Mouse (Mus musculus): Measurements from ENCODE around the gene Efcab3.
"Not testable (repeated sequence)": the region's sequence is repeated elsewhere in the genome, so short reads cannot be mapped to it uniquely, and the experiment has no call there.

Efcab3 gene
- long read RNA-seq, experiment 1 = 0 reads
- long read RNA-seq, experiment 2 = 0 reads

DNA sequence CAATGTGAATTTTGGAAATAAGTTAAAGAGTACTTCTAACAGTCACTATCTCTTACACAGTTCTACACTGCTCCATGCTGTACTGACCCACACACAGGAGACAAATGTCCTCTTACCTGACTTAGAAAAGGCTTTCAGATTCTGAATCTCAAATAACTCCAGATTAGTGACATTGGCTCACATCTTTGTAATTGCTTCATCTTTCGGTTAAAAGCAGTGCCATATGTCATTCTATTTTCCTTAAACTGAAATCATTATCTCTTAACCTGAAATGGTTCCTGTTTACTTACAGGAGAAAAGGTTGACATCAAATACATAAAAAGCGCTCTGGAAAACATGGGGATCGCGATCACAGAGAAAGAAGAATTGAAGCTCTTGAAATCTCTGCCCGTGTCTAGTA lies at the start of gene Efcab3:
Efcab3 (plus strand) TSS at position 301 of the 400 bp plus-strand sequence.
- intact Hi-C loops (cut with DNase I) = no loop called here

DNA sequence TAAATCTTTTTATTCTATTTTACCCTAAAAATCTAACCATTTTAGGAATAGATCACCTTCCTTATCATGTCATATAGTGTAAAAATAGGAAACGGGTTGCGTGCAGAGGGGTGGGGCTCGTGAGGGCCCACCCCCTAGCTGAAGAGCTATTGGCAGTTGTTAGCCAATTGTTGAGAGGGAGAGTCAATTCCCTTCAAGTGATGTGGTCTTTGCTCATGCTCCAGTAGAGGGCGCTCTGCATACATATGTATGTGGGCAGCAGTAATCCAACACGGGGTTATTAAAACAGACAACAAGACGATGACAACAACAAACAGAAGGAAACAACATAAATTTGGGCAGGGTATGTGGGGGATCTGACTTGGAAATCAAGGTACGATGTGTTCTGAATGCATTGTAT lies 42.3 kb upstream of the Efcab3 start:
- intact Hi-C loops (cut with DNase I) = no loop called here

DNA sequence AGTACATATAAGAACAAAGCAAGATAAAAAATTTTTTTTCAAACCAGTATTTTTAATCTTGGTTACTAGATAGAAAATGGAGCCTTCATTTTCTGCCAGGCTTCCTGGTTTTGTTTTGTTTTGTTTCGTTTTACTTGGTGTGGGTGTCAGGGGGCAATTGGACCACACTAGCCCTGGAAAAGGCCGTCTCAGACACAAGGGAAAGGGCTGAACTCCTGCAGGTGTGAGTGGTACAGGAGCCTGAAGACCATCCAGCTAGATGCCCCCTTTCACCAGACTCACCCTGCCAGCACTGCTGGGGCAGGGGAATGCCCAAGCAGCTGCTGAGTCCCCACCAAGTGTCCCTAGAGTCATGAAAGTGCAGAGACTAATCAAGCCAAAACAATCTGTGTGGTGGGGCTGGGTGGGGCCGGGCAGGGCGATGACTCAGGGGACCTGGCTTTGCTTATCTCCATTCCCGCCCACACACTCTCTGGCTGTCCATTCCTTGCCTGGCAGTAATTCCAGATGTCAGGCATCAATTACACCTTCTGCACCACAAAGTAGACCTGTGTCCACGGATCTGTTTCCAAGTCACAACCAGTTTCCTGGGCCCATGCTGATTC lies 34.5 kb upstream of the Efcab3 start:
- intact Hi-C loops (cut with DNase I) = no loop called here

DNA sequence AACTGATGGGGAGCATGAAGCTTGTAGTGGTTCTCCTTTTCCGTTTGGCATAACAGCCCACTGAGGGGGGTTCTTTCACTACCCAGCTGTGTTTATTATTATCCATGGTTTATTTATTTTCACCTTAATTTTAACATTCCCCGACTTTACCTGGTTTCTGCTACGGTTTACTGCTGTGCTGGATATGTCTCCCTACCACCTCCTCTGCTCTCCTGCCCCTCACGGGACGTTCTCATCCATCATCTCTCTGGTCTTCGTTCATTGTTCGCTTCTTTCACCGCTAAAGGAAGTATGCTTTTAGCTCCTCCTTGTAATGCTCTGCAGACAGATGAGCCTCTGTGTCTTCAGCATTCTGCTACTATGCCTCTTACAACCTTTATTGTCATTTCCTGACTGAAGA lies 33.9 kb upstream of the Efcab3 start:
- intact Hi-C loops (cut with DNase I) = no loop called here

DNA sequence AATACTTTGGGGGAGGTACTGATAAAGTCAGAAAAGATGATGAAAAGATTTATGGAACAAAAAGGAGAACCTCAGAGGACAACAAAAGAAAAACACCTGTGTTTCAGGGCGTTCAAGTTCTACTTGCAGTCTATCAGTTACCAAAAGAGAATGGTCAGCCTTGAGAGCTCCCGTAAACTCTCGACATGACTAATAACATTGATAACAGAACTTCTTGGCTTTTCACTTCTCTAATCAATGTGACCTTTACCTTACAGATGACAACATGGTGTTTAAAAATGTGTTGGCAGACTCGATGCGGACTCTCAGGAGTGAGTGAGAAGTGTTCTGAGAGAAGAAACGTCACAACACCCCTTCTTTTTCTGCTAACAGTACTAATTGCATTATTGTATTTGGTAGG lies 33.2 kb upstream of the Efcab3 start:
- intact Hi-C loops (cut with DNase I) = no loop called here

DNA sequence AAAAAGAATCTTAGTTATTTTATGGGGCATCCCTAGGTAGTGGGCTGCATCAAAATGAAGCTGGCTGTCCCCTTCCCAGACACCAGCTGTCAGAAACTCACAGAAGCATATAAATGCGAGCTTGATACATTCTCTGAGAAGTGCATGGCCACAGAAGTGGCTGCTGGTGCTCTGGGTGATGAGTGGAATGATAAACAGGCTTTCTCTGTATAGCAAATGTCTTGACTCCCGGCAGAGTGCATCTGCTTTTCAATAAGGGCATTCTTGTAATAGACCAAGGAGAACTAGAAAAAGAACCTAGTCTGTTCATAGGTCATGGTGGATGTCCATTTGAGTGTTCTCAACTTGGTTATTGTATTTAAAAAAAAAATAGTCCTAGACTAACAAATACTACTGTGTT lies 32.3 kb upstream of the Efcab3 start:
- intact Hi-C loops (cut with DNase I) = no loop called here

DNA sequence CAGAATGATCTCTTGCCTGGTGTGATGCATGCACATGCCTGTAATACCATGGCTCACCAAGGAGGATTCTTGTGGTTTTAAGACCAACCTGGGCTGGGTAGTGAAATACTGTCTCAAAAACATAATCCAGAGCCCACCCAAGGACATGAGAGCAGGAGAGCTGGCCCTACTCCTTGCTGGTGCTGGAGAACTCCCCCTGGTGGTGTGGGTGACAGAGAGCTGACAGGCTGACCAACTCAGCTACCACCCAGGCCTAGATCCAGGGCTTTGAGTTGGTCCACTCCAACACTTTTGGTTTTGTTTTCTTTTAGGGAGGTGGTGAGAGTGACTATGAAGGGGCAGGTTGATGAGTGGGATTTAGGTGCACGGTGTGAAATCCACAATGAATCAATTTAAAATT lies 28.3 kb upstream of the Efcab3 start:
- intact Hi-C loops (cut with DNase I) = no loop called here

DNA sequence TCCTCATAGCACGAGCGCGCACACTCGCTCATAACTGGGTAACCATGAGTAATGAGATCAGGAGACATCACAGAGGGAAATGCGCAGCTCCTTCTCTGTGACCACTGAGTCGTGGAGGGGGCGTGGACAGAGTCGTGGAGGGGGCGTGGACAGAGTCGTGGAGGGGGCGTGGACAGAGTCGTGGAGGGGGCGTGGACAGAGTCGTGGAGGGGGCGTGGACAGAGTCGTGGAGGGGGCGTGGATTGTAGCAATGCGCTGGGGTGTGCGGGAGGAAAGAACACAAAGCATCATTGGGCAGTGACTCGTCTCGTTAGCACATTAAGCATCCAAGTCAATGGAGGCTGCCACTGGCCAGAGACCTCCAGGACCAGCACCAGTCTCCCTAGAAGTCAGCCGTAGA lies 49.1 kb downstream of the Efcab3 start:
- intact Hi-C loops (cut with DNase I) = not testable (repeated sequence)

DNA sequence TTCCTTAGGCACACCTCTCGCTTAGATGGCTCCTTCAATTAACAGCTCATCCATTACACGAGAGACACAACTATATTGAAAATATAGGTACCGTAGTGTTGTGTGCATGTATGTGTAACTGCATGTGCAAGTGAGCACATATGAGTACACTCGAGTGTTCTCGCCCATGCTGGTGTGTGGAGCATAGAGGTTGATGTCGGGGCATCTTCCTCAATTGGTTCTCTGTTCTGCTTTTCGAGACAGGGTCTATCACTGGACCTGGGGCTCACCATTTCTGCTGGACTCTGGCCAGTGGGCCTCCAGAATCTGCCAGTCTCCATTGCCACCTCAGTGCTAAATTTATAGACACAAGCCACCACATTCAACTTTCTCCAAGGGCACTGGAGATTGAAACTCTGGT lies 54.4 kb downstream of the Efcab3 start:
- intact Hi-C loops (cut with DNase I) = no loop called here

DNA sequence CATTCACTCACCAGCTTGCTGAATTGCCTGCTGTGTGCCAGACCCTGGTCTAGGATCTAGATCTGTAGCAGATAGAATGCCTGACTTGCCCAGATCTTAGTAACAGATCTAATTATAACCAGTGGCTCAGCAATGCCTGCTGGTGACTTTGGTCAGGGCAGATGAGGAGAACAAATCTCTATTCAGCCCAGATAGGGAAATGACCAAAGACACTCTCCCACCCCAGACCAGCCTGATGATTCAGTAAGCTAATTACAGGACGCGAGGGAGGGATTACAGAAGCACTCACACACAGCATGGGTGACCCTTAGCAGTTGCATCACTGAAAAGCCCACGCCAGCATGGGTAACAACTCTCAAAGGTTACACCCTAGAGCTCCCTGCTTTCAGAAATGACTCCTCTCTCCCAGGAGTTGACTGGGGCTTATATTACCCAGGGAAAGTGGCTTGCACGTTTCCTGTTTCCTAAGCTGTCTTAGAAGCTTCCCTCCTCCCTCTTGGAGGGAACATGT lies 57.2 kb downstream of the Efcab3 start:
- intact Hi-C loops (cut with DNase I) = loop anchor here (10.0 kb wide), 1 partner anchor 114 kb away; no protein-coding TSS in a partner anchor

DNA sequence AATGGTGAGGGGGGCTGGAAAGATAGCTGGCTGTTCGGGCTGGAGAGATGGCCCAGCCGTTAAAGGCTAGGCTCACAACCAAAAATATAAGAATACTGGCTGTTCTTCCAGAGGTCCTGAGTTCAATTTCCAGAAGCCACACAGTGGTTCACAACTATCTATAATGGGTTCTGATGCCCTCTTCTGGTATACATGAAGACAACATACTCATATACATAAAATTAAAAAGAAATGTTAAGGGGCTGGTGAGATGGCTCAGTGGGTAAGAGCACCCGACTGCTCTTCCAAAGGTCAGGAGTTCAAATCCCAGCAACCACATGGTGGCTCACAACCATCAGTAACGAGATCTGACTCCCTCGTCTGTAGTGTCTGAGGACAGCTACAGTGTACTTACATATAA lies 58.4 kb downstream of the Efcab3 start:
- intact Hi-C loops (cut with DNase I) = loop anchor here (10.0 kb wide), 1 partner anchor 113 kb away; no protein-coding TSS in a partner anchor

DNA sequence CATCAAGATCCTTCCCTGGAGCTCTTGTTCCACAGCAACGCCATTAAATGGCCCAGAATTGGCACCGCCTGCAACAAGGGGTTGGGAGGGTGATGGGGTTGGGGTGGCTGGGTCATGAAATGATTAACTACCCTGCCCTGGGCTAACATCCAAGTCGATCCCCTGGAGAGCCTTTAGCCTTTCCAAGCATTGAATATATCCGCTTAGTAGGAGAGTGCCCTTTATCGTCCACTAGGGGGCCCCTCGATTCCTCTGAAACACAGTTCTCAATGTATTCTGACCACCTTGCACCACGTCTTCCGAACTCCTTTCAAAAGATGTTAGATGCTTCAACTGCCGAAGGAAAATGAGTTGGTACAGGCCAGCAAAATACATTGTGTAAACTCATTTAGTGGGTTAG lies 60.6 kb downstream of the Efcab3 start:
- intact Hi-C loops (cut with DNase I) = loop anchor here (10.0 kb wide), 1 partner anchor 111 kb away; no protein-coding TSS in a partner anchor

DNA sequence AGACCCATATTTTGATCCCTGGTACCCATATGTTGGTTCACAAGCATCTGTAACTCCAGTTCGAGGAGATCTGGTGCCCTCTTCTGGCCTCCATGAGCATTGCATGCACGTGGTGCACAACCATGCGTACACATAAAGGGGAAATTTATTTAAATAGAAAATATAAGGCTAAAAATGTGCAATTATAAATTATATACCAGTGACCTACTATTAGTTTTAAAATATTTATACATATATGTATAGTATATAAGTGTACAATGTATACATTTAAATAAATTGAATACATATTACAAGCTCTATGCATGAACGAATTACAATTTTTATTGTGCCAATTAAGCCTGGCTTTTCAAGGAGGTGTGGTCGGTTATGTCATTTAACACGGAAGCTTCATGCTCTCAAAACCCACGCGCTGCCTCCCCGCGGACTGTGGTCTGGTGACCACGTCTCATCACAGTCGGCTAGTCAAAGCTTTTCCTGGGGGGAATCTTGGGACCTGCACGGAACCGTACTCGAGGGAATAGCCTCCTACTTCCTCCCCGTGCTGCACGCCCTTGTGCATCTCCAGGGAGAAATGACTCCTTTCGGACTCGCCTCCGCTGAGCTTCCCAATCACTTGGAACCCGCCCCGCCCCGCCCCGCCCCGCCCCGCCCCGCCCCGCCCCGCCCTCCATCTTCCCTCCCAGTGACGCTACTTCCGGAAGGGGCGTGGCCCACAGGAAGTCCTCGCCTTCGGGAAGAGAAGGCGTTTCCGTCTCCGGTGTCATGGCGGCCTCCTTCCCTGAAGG lies 62.5 kb downstream of the Efcab3 start, which contains the start of gene Mettl2:
Mettl2 (plus strand) TSS at position 691 of the 785 bp plus-strand sequence.
- intact Hi-C loops (cut with DNase I) = loop anchor here (5.0 to 10.0 kb wide), 2 partner anchors 56 to 109 kb away; no protein-coding TSS in a partner anchor

DNA sequence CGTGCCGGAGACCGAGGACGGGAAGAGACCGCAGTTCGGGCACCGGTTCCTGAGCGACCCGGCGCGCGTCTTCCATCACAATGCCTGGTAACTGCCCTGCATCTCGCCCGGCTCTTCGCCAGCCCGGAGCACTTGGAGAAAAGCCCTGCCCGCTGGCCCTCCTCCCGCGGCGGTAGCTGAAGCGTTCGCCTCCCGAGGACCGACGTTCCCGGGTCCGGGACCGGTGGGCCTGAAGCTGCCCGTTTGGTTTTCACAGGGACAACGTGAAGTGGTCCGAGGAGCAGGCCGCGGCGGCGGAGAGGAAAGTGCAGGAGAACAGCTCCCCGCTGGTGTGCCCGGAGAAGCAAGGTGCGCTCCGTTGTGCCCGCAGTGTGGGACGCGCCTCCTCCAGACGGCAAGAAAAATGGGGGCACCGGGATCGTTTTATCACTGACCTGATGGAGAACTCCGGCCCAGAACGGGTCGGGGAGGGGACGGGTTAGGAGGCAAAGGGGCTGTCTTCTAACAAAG lies 63.2 kb downstream of the Efcab3 start:
- intact Hi-C loops (cut with DNase I) = loop anchor here (5.0 to 10.0 kb wide), 2 partner anchors 56 to 108 kb away; no protein-coding TSS in a partner anchor

DNA sequence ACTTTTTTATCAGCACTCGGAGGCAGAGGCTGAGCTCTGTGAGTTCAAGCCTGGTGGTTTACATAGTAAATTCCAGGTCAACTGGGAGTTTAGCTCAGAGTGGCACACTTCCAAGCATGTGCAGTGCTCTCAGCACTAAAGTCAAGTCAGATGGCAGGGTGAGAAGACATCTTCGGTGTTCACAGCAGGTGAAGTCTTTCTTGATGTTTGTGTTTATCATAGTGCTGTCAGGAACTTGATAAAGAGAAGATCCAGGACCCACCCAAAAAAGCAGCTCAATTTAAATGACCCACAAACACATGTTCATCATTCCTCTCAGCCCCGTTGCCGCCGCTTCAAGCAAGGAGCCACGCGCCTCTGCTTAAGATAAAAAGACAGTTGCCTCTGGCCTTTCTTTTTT lies 72.3 kb downstream of the Efcab3 start:
- intact Hi-C loops (cut with DNase I) = no loop called here

DNA sequence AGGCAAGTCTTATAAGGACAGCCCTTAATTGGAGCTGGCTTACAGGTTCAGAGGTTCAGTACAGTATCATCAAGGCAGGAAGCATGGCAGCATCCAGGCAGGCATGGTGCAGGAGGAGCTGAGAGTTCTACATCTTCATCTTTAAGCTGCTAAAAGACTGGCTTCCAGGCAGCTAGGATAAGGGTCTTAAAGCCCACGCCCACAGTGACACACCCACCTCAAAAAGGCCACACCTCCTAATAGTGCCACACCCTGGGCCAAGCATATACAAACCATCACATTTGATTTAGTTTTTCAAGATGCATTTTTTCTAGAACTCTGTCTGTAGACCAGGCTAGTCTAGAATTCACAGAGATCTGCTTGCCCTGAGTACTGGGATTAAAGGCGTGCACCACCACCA lies 73.9 kb downstream of the Efcab3 start:
- intact Hi-C loops (cut with DNase I) = not testable (repeated sequence)

DNA sequence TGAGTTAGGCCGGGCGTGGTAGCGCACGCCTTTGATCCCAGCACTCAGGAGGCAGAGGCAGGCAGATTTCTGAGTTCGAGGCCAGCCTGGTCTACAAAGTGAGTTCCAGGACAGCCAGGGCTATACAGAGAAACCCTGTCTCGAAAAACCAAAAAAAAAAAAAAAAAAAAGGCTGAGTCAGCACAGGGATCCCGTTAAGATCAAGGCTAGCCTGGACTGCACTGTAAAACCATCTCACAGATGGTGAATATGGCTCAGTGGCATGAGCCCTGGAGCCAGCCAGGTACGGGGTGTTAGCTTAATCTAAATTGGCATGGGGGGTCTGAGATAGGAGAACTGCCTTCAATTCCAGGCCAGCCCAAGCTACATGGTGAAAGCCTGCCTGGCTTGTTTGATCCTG lies 77.1 kb downstream of the Efcab3 start:
- intact Hi-C loops (cut with DNase I) = not testable (repeated sequence)

DNA sequence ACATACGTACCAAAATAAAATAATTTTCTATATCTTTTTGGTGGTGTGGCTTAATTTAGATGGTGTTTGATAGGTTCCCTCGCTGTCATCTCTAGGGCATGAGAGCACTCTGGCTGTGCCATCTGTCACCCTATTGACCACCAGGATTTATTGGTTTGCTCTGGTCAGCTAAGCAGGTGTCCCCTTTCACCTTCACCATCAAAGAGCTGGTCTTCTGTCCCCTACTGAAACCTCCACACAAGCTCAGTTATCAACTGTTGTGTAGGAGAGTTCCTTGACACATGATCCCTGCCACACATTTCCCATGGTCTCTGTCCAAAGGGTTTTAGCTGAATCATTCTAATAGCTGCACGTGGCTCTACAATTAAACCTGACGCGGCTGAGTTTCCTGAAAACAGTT lies 77.7 kb downstream of the Efcab3 start:
- intact Hi-C loops (cut with DNase I) = no loop called here

DNA sequence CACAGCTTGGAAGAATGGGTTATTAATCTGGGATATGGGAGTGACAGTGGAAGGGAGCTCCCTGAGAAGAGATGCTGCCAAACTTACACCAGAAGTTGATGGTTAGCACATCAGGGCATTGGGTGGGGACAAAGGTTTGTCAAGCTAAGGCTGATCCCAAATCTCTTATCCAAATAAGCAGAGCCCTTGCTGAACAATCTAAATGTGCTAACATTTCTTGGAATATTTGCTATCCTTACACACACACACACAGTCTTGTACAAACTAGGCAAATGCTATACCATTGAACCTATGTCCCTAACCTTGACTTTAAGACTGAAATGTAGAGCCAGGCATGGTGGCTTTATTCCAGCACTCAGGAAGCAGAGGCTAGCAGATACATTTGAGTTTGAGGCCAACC lies 80.2 kb downstream of the Efcab3 start:
- intact Hi-C loops (cut with DNase I) = no loop called here

DNA sequence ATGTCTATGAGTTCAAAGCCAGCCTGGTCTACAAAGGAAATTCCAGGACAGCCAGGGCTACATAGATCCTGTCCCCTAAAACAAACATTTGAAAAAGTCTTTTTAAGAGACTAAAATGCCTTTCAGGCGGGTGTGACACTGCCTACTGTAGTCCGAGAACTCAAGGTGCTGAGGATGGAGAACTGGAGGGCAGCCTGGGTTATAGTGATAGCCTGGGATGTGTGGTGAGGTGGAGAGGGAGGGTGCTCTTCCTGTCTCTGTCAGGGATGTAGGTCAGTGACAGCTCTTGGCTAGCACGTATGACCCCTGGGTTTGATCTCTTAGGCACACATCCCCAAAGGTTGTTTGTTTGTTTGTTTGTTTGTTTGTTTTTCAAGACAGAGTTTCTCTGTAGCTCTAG lies 80.7 kb downstream of the Efcab3 start:
- intact Hi-C loops (cut with DNase I) = no loop called here

DNA sequence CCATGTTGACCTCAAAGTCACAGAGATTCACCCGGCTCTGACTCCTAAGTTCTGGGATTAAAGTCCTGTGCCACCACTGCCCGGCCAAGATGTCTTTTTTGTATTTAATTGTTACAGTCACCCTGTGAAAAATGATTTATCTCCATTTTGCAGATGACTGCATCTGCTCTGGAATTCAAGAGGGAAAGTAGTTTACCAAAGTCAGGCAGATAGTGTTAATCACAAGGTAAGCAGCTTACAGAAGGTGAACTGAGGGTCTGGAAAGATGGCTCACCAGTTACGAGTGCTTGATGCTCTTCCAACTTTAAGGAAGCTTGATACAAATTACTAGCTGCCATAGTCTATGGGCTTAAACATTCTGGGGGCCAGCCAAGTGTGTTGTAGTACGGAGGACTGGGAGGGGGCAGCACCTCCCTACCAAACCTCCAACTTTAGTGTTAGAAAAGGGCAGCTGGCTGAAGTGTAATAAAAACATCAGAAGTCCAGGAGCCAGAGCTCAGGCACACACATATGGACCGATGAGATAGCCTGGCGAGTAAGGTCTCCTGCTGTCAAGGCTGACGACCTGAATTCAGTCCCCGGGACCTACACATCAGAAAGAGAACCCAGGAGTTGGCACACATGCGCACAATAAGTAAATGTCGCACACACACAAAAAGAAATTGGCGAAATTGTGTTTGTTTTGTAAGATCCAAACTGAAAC lies 81.3 kb downstream of the Efcab3 start:
- intact Hi-C loops (cut with DNase I) = no loop called here

DNA sequence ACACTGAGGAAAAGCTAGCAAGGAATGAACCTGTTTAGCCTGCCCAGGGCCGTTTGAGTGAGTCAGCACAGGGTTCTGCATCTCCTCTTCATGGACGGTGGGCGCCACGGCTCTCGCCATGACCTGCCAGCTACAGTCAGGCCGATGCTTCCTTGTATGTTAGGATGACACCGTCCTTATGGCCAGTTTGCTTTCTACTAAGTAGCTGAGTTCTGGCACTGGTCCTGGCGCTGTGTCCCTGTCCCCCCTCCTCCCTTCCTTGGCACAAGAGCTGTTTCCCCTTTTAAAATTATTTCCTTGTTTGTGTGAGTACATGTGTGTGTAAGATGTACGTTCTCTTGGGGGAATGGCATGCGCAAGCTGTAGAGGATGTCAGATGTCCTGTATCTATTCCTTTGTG lies 81.8 kb downstream of the Efcab3 start:
- intact Hi-C loops (cut with DNase I) = no loop called here
